Mouse (Mus musculus) stomach, embryonic 16.5 days (tissue): ENCODE measurements around the gene Sord. TPM values are rescaled to one million over a fixed set of nuclear protein-coding genes. Genes with fewer than 3 reads are reported as not detected.
"Not testable (repeated sequence)": the region's sequence is repeated elsewhere in the genome, so short reads cannot be mapped to it uniquely, and the experiment has no call there.

Source experiments
- ATAC-seq: fragments of 200-750 bp; cut with Nextera tagmentation; 2 replicates; pipeline ENCODE4 v1.8.0; 2017; ENCODE audit warnings: moderate number of reproducible peaks, moderate TSS enrichment; ENCODE audit not compliant: insufficient read depth, low FRiP score
- H3K27ac ChIP-seq: fragments of 300-500 bp; sonication (generic); 2 replicates; pipeline ENCODE4 v1.5.1; 2014; ENCODE audit warnings: low read length
- H3K27me3 ChIP-seq: fragments of 300-500 bp; sonication (generic); 2 replicates; pipeline ENCODE4 v1.6.1; 2014; ENCODE audit warnings: low read length, control low read depth, mixed read lengths; ENCODE audit not compliant: control insufficient read depth, insufficient read depth
- H3K36me3 ChIP-seq: fragments of 300-500 bp; sonication (generic); 2 replicates; pipeline ENCODE4 v1.6.1; 2014; ENCODE audit warnings: low read length; ENCODE audit not compliant: control insufficient read depth, insufficient read depth
- H3K4me1 ChIP-seq: fragments of 300-500 bp; sonication (generic); 2 replicates; pipeline ENCODE4 v1.6.1; 2014; ENCODE audit warnings: low read length, control low read depth, mixed read lengths; ENCODE audit not compliant: control insufficient read depth, insufficient read depth
- H3K4me2 ChIP-seq: fragments of 300-500 bp; sonication (generic); 2 replicates; pipeline ENCODE4 v1.6.1; 2014; ENCODE audit warnings: low read depth, low read length, mixed read lengths
- H3K4me3 ChIP-seq: fragments of 300-500 bp; sonication (generic); replicated peaks from 2 replicates; pipeline ENCODE4 v1.5.1; 2014; ENCODE audit warnings: mild to moderate bottlenecking, low read length
- H3K9ac ChIP-seq: fragments of 300-500 bp; sonication (generic); 2 replicates; pipeline ENCODE4 v1.6.1; 2014; ENCODE audit warnings: low read length
- H3K9me3 ChIP-seq: fragments of 300-500 bp; sonication (generic); replicated peaks from 2 replicates; pipeline ENCODE4 v1.6.1; 2016; ENCODE audit warnings: low read length, control low read depth; ENCODE audit not compliant: control insufficient read depth
- WGBS: fragments of 180-500 bp; shearing (Covaris S2); extraction: QIAGEN DNeasy Blood & Tissue Kit; methylation state at CpG from one replicate; pipeline ENCODE4 v1.1.7; 2014; 5-methylcytosine and 5-hydroxymethylcytosine counted together
- polyA plus RNA-seq: library from polyadenylated mRNA; unstranded; fragments of >200 nt; fragmentation: Nextera tagmentation; extraction: Ambion mirVana; gene quantifications from 2 replicates; pipeline ENCODE4 v1.2.1, GENCODE M21; 2015

The Sord gene
- polyA plus RNA-seq, 1 experiment from 2014 or later = 52.4 TPM

DNA sequence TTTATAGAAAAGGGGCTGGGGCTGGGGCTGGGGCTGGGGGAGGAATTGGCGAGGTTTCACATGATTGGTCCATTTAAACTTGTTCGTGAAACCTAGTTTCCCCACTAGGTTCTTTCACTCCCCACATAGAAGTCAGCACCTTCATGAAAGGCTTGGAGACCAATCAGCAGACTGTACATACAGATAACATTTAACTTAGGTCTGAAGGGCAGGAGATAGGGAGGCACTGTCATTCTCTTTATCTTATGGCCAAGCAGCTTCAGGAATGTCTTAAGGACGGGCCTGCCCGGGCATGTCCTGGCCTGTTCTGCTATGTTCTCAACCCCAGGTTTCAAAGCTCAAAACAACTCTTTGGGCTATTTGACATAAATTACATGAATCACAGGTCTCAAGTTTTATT is 17.5 kb upstream of the Sord start:
- not testable (repeated sequence) for H3K27me3 ChIP-seq, H3K9me3 ChIP-seq, H3K9ac ChIP-seq, ATAC-seq, H3K4me1 ChIP-seq, H3K4me3 ChIP-seq, H3K4me2 ChIP-seq, H3K36me3 ChIP-seq, H3K27ac ChIP-seq
- 85% methylated on average over 4 of the region's 4 CpGs for WGBS

- ATAC-seq = no peak
- no peak overlapping the region for H3K27ac ChIP-seq
- H3K4me1 ChIP-seq = no peaks in the 10 kb centered on the region
- H3K27me3 ChIP-seq = no peaks in the 10 kb centered on the region
- WGBS = 76% methylated on average over 2 of the region's 2 CpGs
- no peaks in the 10 kb centered on the region for H3K36me3 ChIP-seq
- no peaks in the 10 kb centered on the region for H3K9me3 ChIP-seq
- no peak overlapping the region for H3K4me2 ChIP-seq
- H3K9ac ChIP-seq = no peak overlapping the region
- H3K4me3 ChIP-seq = no peak overlapping the region
Observed at GRCm38 (mm10) chr2:122218234-122218633, 16.3 kb upstream of the Sord start.

- ATAC-seq = no peak
- H3K36me3 ChIP-seq = no peaks in the 10 kb centered on the region
Observed at GRCm38 (mm10) chr2:122221378-122221777, 13.2 kb upstream of the Sord start.

GRCm38 (mm10) chr2:122221798-122222197 is 12.8 kb upstream of the Sord start:
- 28% methylated on average over 5 of the region's 5 CpGs for WGBS
- no peak for ATAC-seq
- no peaks in the 10 kb centered on the region for H3K9me3 ChIP-seq
- no peaks in the 10 kb centered on the region for H3K36me3 ChIP-seq
- no peak overlapping the region for H3K27ac ChIP-seq
- no peak overlapping the region for H3K9ac ChIP-seq
- H3K4me1 ChIP-seq = no peaks in the 10 kb centered on the region
- no peak overlapping the region for H3K4me2 ChIP-seq
- no peak overlapping the region for H3K4me3 ChIP-seq
- H3K27me3 ChIP-seq = no peaks in the 10 kb centered on the region

More at GRCm38 (mm10) chr2:122221378-122221777, 13.2 kb upstream of the Sord start:
- Histone ChIP-seq H3K4me1 (no peaks in the 10 kb centered on the region), H3K9ac (no peak overlapping the region), H3K4me3 (no peak overlapping the region), H3K4me2 (no peak overlapping the region), H3K27ac (no peak overlapping the region), H3K9me3 (no peaks in the 10 kb centered on the region), H3K27me3 (no peaks in the 10 kb centered on the region)
- WGBS = 32% methylated on average over 4 of the region's 4 CpGs

DNA sequence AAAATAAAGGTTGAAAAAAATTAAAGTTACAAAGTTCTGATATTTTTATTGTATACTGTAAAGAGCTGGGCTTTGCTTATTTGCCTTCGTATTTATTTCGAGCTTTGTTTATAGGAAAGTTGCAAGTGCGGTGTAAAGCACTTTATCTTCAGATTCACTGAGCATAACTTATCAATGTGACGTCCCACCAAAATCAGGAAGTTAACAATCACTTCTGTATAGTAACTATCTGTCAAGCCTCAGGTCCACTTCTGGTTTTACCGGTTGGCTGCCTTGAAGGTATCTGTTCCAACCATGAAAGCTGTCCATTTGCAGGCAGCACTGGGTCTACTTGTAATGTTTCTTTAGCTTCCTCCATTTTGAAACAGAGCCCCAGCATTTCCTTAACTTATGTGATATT is 12.3 kb upstream of the Sord start:
- no peaks in the 10 kb centered on the region for H3K27me3 ChIP-seq
- H3K4me2 ChIP-seq = no peak overlapping the region
- H3K9ac ChIP-seq = no peak overlapping the region
- no peaks in the 10 kb centered on the region for H3K36me3 ChIP-seq
- H3K9me3 ChIP-seq = no peaks in the 10 kb centered on the region
- ATAC-seq = no peak
- no peak overlapping the region for H3K4me3 ChIP-seq
- 54% methylated on average over 5 of the region's 5 CpGs for WGBS
- no peak overlapping the region for H3K27ac ChIP-seq
- no peaks in the 10 kb centered on the region for H3K4me1 ChIP-seq

- Histone ChIP-seq H3K27me3 (no peaks in the 10 kb centered on the region), H3K4me2 (no peak overlapping the region), H3K4me3 (no peak overlapping the region), H3K9me3 (no peaks in the 10 kb centered on the region), H3K9ac (no peak overlapping the region), H3K4me1 (no peaks in the 10 kb centered on the region), H3K36me3 (no peaks in the 10 kb centered on the region), H3K27ac (no peak overlapping the region)
- no peak for ATAC-seq
Observed at GRCm38 (mm10) chr2:122223654-122224053, 10.9 kb upstream of the Sord start.

- Histone ChIP-seq H3K27me3 (no peaks in the 10 kb centered on the region), H3K4me2 (no peak overlapping the region), H3K4me1 (0 out of 2 replicates have a peak, but pooled peaks cover 6% of the 10 kb centered on the region), H3K9me3 (no peaks in the 10 kb centered on the region), H3K27ac (peak overlapping the region; percentile 55; the same call in 1 of the 2 replicates), H3K9ac (no peak overlapping the region), H3K4me3 (no peak overlapping the region), H3K36me3 (no peaks in the 10 kb centered on the region)
- WGBS = 78% methylated on average over 6 of the region's 6 CpGs
- no peak for ATAC-seq
Observed at GRCm38 (mm10) chr2:122230395-122230794, 4.2 kb upstream of the Sord start.

DNA sequence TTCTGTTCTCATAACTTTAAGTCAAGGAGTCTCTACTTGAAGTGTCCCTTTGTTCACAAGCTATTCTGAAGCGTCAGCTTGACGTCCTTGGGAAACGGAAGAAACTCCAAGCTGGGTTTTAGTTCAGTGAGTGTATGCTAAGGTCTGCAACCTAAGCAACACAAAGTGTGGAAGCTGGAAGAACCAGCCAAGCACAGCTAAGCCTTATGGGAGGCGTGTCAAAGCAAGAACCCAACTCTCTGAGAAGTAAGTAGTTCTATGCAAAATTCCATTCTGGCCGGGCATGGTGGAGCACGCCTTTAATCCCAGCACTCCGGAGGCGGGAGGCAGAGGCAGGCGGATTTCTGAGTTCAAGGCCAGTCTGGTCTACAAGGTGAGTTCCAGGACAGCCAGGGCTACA is 2.9 kb upstream of the Sord start:
- no peak overlapping the region for H3K4me3 ChIP-seq
- no peaks in the 10 kb centered on the region for H3K9me3 ChIP-seq
- H3K9ac ChIP-seq = no peak overlapping the region
- H3K4me2 ChIP-seq = no peak overlapping the region
- no peaks in the 10 kb centered on the region for H3K27me3 ChIP-seq
- no peaks in the 10 kb centered on the region for H3K36me3 ChIP-seq
- 0 out of 2 replicates have a peak, but pooled peaks cover 7% of the 10 kb centered on the region for H3K4me1 ChIP-seq
- ATAC-seq = no peak
- H3K27ac ChIP-seq = peak overlapping the region; percentile 4; the same call in 1 of the 2 replicates
- 72% methylated on average over 9 of the region's 9 CpGs for WGBS

DNA sequence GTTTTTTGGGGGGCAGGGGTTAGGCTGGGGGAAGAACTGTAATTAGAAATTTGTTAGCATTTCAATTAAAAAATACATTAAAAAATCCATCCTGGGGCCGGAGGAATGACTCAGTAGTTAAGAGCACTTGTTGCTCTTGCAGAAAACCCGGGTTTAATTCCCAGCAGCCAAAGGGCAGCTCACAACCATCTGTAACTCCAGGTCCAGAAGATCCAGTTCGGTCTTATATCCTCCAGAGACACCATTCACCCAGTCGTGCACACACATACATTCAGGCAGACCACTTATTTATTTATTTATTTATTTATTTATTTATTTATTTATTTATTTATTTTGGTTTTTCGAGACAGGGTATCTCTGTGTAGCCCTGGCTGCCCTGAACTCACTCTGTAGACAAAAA is 1.2 kb upstream of the Sord start:
- no peak overlapping the region for H3K27ac ChIP-seq
- 59% methylated on average over 5 of the region's 5 CpGs for WGBS
- no peaks in the 10 kb centered on the region for H3K9me3 ChIP-seq
- 0 out of 2 replicates have a peak, but pooled peaks cover 7% of the 10 kb centered on the region for H3K4me1 ChIP-seq
- no peak for ATAC-seq
- H3K36me3 ChIP-seq = no peaks in the 10 kb centered on the region
- H3K27me3 ChIP-seq = no peaks in the 10 kb centered on the region
- H3K4me3 ChIP-seq = no peak overlapping the region
- peak overlapping the region; percentile 87; the same call in 1 of the 2 replicates for H3K4me2 ChIP-seq
- H3K9ac ChIP-seq = no peak overlapping the region
